Mouse (Mus musculus): ENCODE measurements at regions not wholly inside any gene's neighbourhood (a gene's known extent, or its start where the extent isn't known, plus 50 kb on each side); places are given as distances from the start of the nearest gene placed in this dataset.
A peak's percentile ranks its signal among the peaks of the same experiment; 100 is the strongest.

DNA sequence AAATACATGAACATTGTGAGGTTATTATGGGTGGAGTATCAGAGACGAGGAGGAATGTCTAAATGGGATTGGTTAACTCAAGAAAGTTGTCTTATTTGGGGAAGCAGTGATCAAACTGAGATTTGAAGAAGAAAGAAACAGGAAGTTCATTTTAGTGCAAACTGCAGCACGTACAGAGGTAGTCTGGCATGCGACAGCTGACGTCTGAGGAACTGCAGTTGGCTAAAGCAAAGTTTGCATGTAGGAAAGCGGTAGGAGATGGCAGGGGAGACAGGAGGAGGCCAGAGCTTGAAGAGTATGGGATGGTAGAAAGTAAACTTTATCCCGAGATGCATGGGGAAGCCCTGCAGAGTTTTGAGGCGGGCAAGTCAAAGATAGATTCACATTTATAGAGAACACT, 66.5 kb upstream of the Xpr1 start:
- Histone ChIP-seq H3K36me3 (ENCODE audit: control insufficient read depth, insufficient read depth, low read length) (no peaks in the 10 kb centered on the region), H3K9ac (ENCODE audit: low read length) (no peak overlapping the region), H3K4me1 (replicated peaks; ENCODE audit: control insufficient read depth, insufficient read depth) (no peaks in the 10 kb centered on the region), H3K27ac (replicated peaks) (no peak overlapping the region), H3K4me2 (replicated peaks; ENCODE audit: low read depth) (no peak overlapping the region), H3K4me3 (ENCODE audit: low read depth, low read length) (no peak overlapping the region), H3K9me3 (ENCODE audit: control insufficient read depth, low read length) (no peaks in the 10 kb centered on the region), H3K27me3 (ENCODE audit: control insufficient read depth, insufficient read depth, low read length) (no peaks in the 10 kb centered on the region)
- no peak for ATAC-seq (ENCODE audit: low FRiP score, low TSS enrichment)
- WGBS = 60% methylated on average over 7 of the region's 7 CpGs
- TF ChIP-seq EP300 (optimal IDR thresholded peaks at IDR 0.05) (no peak), CTCF (IDR thresholded peaks at IDR 0.05; ENCODE audit: low read depth) (no peak)
- DNase-seq (ENCODE audit: low spot score) = no peak

GRCm38 (mm10) chr1:155487796-155488195, 70.1 kb upstream of the Acbd6 start:
- no peak for ATAC-seq (ENCODE audit: low FRiP score, low TSS enrichment)
- H3K27ac ChIP-seq (replicated peaks) = no peak overlapping the region
- 83% methylated on average over 6 of the region's 6 CpGs for WGBS

DNA sequence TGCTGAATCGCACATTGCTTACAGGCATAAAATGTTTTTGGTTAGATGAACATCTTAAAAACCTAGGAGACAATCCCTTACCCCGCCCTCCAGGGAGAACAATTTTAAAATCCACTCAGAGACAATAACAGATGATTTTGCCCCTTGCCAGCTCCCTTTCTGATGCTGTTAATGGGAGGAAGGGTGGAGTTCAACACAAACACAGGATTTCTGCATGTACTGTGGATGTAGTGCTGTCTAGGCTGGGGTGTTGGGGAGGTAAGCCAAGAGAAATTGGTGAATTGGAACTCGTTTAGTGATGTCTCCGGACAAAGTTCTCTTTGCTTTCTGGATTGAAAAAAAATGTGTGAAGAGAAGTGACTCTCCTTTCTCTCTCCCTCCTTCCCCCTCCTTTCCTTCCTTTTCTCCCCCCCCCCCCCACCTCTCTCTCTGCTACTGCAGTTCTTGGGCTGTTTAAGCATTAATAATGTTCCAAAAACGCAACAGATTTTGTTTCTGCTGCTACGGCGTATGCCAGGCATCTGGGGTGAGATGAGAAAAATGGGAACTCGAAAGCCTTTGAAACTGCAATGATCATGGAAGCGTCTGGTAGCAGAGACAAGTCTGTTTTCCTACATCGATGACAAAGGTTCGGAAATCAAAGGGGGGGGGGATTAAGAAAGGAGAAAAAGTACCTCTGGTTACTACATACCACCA, 68.8 kb upstream of the Acbd6 start:
- Histone ChIP-seq H3K4me2 (replicated peaks; ENCODE audit: low read depth) (no peak overlapping the region), H3K4me1 (replicated peaks; ENCODE audit: control insufficient read depth, insufficient read depth) (no peaks in the 10 kb centered on the region), H3K27ac (replicated peaks) (no peak overlapping the region), H3K9ac (ENCODE audit: low read length) (no peak overlapping the region), H3K27me3 (ENCODE audit: control insufficient read depth, insufficient read depth, low read length) (no peaks in the 10 kb centered on the region), H3K4me3 (ENCODE audit: low read depth, low read length) (no peak overlapping the region), H3K9me3 (ENCODE audit: control insufficient read depth, low read length) (no peaks in the 10 kb centered on the region), H3K36me3 (ENCODE audit: control insufficient read depth, insufficient read depth, low read length) (no peaks in the 10 kb centered on the region)
- 65% methylated on average over 11 of the region's 11 CpGs for WGBS
- no peak for ATAC-seq (ENCODE audit: low FRiP score, low TSS enrichment)
- TF ChIP-seq CTCF (IDR thresholded peaks at IDR 0.05; ENCODE audit: low read depth) = no peak
- TF ChIP-seq EP300 (optimal IDR thresholded peaks at IDR 0.05) = no peak
- DNase-seq (ENCODE audit: low spot score) = no peak

More at GRCm38 (mm10) chr1:155487796-155488195, 70.1 kb upstream of the Acbd6 start:
- DNase-seq (ENCODE audit: low spot score) = no peak
- no peaks in the 10 kb centered on the region for H3K4me1 ChIP-seq (replicated peaks; ENCODE audit: control insufficient read depth, insufficient read depth)
- H3K36me3 ChIP-seq (ENCODE audit: control insufficient read depth, insufficient read depth, low read length) = no peaks in the 10 kb centered on the region
- no peak overlapping the region for H3K9ac ChIP-seq (ENCODE audit: low read length)
- no peak overlapping the region for H3K4me2 ChIP-seq (replicated peaks; ENCODE audit: low read depth)
- no peak overlapping the region for H3K4me3 ChIP-seq (ENCODE audit: low read depth, low read length)
- H3K27me3 ChIP-seq (ENCODE audit: control insufficient read depth, insufficient read depth, low read length) = no peaks in the 10 kb centered on the region
- no peak for TF ChIP-seq EP300 (optimal IDR thresholded peaks at IDR 0.05)
- TF ChIP-seq CTCF (IDR thresholded peaks at IDR 0.05; ENCODE audit: low read depth) = no peak
- H3K9me3 ChIP-seq (ENCODE audit: control insufficient read depth, low read length) = no peaks in the 10 kb centered on the region

GRCm38 (mm10) chr1:155490131-155490530, 67.8 kb upstream of the Acbd6 start:
- H3K27ac ChIP-seq (replicated peaks) = no peak overlapping the region
- DNase-seq (ENCODE audit: low spot score) (no peak), ATAC-seq (ENCODE audit: low FRiP score, low TSS enrichment) (no peak)
- TF ChIP-seq EP300 (optimal IDR thresholded peaks at IDR 0.05) (no peak), CTCF (IDR thresholded peaks at IDR 0.05; ENCODE audit: low read depth) (no peak)
- H3K4me3 ChIP-seq (ENCODE audit: low read depth, low read length) = no peak overlapping the region
- no peaks in the 10 kb centered on the region for H3K27me3 ChIP-seq (ENCODE audit: control insufficient read depth, insufficient read depth, low read length)
- no peak overlapping the region for H3K4me2 ChIP-seq (replicated peaks; ENCODE audit: low read depth)
- no peaks in the 10 kb centered on the region for H3K9me3 ChIP-seq (ENCODE audit: control insufficient read depth, low read length)
- H3K4me1 ChIP-seq (replicated peaks; ENCODE audit: control insufficient read depth, insufficient read depth) = no peaks in the 10 kb centered on the region
- 79% methylated on average over 7 of the region's 7 CpGs for WGBS
- H3K9ac ChIP-seq (ENCODE audit: low read length) = no peak overlapping the region
- H3K36me3 ChIP-seq (ENCODE audit: control insufficient read depth, insufficient read depth, low read length) = no peaks in the 10 kb centered on the region

DNA sequence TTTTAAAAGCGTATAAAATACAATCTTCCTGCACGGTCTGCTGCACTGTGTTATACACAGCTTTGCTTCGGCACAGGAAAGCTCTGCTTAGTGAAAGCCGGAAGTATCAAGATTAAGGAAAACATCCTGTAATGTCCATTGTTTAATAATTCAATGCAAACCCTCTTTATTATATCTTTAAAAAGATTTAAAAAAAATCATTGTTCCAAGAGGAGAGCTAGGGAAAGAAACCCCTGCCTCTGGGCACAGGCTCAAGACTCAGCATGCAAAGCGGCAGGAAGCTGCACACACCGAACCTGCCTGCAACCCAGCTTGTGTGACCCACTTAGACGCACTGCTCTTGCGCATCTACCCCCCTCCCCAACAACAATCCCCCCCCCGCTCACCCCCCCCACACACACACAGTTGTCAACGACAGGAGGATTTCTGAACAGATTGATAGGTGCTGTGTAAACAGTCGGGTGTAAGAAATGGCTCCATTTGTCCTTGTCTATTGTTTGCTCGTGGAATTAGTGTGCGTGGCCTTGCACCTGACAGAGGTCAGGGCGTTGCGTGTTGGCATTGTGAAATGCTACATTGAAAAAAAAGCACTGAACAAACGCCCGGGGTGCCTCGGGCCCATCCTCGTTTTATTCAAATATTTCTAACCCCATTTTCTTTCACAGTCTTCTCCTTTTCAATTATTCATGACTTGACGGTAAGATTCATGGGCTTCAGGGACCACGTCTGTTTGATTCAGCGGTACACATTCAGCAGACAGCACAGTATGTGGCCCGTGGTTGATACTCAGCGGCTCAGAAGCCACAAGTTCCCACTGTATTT, 66.5 kb upstream of the Acbd6 start:
- Histone ChIP-seq H3K36me3 (ENCODE audit: control insufficient read depth, insufficient read depth, low read length) (no peaks in the 10 kb centered on the region), H3K4me2 (replicated peaks; ENCODE audit: low read depth) (peak overlapping the region; percentile 40), H3K27ac (replicated peaks) (no peak overlapping the region), H3K4me1 (replicated peaks; ENCODE audit: control insufficient read depth, insufficient read depth) (no peaks in the 10 kb centered on the region), H3K9ac (ENCODE audit: low read length) (no peak overlapping the region), H3K4me3 (ENCODE audit: low read depth, low read length) (no peak overlapping the region; the same call in 1 of the 2 replicates), H3K27me3 (ENCODE audit: control insufficient read depth, insufficient read depth, low read length) (no peaks in the 10 kb centered on the region), H3K9me3 (ENCODE audit: control insufficient read depth, low read length) (no peaks in the 10 kb centered on the region)
- DNase-seq (ENCODE audit: low spot score) (no peak), ATAC-seq (ENCODE audit: low FRiP score, low TSS enrichment) (0 out of 2 replicates have a peak, but pooled peaks have one; percentile 29)
- WGBS = 17% methylated on average over 24 of the region's 24 CpGs
- no peak for TF ChIP-seq CTCF (IDR thresholded peaks at IDR 0.05; ENCODE audit: low read depth)

DNA sequence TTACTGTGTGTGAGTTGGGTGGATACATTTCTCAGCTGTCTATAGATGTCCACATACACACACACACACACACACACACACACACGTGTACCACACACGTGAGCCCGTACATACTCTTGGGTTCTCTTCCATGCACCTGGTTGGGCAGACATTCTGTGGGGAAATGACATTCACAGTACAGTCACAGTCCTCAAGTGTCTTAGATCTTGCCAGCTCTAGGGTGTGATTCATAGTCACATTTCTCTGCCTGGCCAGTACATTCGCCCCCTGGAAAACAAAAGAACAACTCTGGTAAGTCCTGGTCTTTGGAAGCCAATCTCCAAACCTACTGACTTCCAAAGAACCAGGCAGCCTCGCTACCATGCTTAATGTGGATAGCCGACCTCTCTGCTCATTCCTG, 64.6 kb upstream of the Acbd6 start:
- no peak for TF ChIP-seq CTCF (IDR thresholded peaks at IDR 0.05; ENCODE audit: low read depth)
- no peak for TF ChIP-seq EP300 (optimal IDR thresholded peaks at IDR 0.05)
- H3K4me2 ChIP-seq (replicated peaks; ENCODE audit: low read depth) = no peak overlapping the region
- no peaks in the 10 kb centered on the region for H3K4me1 ChIP-seq (replicated peaks; ENCODE audit: control insufficient read depth, insufficient read depth)
- no peak overlapping the region for H3K27ac ChIP-seq (replicated peaks)
- H3K4me3 ChIP-seq (ENCODE audit: low read depth, low read length) = no peak overlapping the region
- no peaks in the 10 kb centered on the region for H3K27me3 ChIP-seq (ENCODE audit: control insufficient read depth, insufficient read depth, low read length)
- ATAC-seq (ENCODE audit: low FRiP score, low TSS enrichment) = no peak
- no peak overlapping the region for H3K9ac ChIP-seq (ENCODE audit: low read length)
- no peak for DNase-seq (ENCODE audit: low spot score)
- H3K9me3 ChIP-seq (ENCODE audit: control insufficient read depth, low read length) = no peaks in the 10 kb centered on the region
- no peaks in the 10 kb centered on the region for H3K36me3 ChIP-seq (ENCODE audit: control insufficient read depth, insufficient read depth, low read length)
- 82% methylated on average over 6 of the region's 6 CpGs for WGBS
